Mouse (Mus musculus) urinary bladder, adult 18-20 months (tissue): ENCODE data around the gene Tgfbr1.

Experiments used
- DNase-seq, 2 experiments: peaks; one replicate each; pipeline ENCODE4 v3.0.0; 2022; ENCODE audit warnings: low spot score in 2 of 2, mixed read lengths in 2 of 2

Tgfbr1 gene

DNA sequence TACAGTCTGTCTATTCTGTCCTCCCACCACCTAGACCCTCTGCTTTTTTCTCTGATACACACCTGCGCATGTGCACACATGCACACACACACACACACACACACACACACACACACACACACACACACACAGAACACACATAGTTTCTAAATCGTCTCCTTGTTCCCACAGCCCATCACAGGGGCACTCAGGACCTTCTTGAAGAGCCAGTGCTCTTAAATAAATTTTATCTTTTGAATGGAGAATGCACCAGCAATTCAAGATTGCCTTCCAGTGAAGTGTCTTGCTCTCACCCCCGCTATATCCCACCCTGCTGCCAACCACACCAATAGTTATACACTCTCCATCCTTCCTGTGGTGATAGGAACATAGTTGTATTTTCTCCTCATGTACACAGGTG is 69.9 kb downstream of the Tgfbr1 start:
- DNase-seq, result no peak

- no peak for DNase-seq
Observed at GRCm38 (mm10) chr4:47424376-47424775, 71.4 kb downstream of the Tgfbr1 start.

DNA sequence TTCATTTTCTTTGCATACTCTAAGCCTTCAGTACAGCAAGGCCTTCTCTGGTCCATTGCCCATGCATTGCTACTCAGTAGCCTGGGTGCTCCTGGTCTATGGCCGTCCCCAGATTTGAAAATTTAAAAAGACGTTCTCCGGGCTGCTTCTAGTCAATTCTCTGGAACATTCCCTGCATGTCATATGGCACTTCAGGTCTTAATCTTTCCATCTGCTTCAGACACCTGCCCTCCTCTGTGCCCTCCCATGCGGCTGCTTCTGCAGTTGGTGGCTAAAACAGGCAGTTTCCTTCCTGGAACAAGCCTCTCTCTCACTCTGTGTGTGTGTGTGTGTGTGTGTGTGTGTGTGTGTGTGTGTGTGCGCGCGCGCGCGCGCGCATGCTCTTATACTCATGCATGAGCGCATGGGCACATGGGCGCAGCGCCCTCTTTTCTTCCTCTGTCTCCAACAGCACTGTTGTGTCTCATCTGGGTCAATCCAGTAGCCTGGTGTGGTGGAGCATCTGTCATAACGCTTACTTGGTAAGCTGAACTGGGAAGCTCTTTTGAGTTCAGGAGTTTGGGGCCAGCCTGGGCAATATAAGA is 72.3 kb downstream of the Tgfbr1 start:
- no peak for DNase-seq

DNA sequence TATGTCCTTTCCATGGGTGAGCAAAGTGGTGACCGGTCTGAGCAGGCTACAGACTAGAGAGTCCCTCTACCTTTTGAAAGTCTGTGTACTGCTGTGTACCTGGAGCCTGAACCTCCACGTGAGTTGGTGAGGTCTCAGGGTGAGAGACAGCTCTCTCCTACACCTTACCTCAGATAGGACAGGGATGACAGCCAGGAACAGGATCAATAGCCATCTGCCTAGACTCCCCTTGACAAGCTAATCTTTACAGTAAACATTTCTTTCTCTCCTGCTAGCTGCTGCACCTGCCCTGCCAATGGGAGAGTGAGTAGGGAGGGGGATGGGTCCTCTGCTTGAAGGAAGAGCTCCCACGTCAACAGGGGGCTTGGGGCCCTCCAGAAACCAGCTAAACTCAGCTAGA is 74.6 kb downstream of the Tgfbr1 start:
- no peak for DNase-seq

- DNase-seq, result no peak
Observed at GRCm38 (mm10) chr4:47430557-47430956, 77.5 kb downstream of the Tgfbr1 start.

GRCm38 (mm10) chr4:47431081-47431480 is 78.1 kb downstream of the Tgfbr1 start:
- no peak for DNase-seq

DNA sequence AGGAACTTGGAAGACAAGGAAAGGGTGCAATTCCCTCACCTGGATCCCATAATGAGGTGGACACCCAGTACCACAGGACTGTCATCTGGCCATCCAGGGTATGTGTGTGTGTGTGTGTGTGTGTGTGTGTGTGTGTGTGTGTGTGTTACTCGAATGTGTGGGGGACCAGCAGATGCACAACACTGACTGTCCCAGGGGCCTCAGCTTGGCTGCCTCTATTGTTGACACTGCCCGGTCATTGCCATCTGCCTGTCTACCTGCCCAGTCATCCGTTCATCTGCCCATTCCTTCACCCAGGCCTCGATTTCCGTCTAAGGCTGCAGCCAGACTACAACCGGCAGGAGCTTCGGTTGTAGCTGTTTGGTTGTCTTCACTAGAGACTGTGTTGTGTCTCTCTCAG is 79.7 kb downstream of the Tgfbr1 start:
- no peak for DNase-seq

DNA sequence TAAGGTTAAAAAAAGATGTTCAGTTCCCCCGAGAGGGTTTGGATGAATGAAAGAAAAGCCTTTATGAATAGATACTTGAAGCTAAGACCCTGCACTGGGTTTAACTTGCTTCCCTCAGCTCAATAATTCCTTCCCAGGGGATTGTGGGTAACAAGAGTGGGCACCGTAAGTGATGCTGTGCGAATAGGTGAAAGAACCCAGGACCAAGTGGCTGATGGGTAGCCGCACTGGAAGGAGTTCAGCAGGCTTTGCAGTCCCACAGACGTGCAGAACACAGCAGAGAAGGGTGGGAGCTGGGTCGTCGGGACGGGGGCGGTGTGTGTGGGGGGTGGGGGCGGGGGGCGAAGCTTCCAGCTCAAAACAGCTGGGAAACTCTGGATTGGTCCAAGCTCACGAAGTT is 82.1 kb downstream of the Tgfbr1 start:
- DNase-seq, result no peak

DNA sequence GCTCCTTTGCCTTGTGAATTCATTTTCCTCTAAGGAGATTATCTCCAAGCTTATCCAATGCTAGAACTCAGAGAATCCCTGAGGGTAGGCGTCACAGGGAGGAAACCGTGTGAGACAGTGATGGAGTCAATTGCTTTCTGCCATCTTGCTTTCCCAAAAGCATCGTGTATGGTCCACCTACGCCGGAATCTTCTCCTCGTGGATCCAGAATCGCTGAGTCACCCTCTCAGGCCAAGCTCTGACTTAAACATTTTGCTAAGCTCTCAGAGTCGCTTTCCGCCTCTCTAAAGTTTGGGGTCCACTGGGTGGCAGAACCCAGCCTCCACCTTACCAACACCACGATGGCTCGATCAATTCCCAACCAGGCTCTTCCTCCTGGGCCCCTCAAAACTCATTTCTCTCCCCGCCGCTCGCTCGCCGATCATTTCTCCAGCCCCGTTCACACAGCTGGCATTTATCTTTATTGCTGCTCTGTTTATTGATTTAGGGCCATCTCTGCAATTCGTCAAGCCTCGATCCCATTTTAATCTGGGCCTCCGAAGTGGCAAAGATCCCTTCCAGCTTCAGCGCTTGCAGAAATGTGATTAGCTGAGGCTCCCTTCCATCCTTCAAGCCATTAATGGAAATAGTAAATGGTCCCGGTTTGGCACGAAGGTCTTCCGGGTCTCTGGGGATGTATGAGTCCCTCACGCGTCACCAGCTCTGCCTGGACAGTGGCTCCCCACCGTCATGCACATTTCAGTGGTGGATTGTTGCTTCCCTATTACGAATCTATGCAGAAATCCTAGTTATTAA is 82.7 kb downstream of the Tgfbr1 start:
- DNase-seq, result no peak

- DNase-seq, result peak; percentile 47 to 68
Observed at GRCm38 (mm10) chr4:47437365-47438340, 84.6 kb downstream of the Tgfbr1 start.

DNA sequence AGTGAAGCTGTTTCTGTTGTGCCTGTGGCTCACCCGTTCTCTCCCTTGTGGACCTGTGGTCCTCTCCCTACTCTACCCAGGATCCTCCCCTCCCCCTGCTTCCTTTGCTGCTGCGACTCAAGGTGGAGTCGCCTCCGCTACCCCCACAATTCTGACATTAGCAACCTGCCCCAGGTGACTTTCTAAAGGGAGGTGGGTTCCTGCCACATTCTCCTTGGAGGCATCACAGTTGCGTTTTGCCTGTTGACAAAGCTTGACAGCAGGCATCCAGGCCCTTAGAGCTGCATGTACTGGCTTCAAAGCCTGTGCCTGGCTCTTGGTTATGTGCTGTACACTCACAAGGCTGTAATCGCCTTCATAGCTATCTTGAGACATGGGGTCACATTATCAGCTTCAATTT is 85.9 kb downstream of the Tgfbr1 start:
- DNase-seq, result no peak

- no peak for DNase-seq
Observed at GRCm38 (mm10) chr4:47440951-47441350, 87.9 kb downstream of the Tgfbr1 start.

DNA sequence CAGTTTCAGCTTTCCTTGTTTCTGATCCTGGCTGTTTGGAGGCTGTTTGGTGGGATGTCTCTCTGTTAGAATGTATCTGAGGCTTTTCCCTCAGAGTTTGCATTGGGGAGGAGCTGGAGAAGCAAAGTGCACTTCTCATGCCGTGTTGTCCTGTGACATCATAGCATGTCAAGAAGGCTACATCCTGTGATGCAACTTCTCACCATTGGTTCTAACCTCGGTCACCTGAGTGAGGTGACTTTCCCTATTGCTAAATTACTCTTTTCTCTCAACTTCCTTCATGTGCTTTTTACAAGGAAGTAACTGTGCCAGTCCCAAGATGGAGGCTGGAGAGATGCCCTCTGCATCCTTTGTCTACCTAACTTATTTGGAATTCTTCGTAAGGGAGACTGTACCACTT is 95.5 kb downstream of the Tgfbr1 start:
- no peak for DNase-seq

DNA sequence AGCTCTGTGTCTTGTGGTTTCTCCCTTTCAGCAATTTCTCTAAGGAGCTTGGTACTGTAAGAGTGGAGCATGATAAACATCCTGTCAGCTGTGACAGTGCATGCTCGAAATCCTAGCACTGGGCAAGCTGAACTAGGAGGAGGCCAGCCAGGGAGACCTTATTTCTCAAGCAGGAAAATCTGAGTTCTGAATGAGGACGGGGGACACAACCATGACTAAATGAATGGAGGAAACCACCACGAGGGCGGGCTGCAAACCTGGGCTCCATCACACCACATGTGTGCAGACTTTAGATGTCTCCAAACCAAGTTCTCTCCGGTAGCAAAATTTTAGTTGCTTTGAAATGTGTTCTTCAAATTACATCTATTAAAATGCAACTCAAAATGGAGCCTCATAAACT is 96.1 kb downstream of the Tgfbr1 start:
- DNase-seq, result no peak

DNA sequence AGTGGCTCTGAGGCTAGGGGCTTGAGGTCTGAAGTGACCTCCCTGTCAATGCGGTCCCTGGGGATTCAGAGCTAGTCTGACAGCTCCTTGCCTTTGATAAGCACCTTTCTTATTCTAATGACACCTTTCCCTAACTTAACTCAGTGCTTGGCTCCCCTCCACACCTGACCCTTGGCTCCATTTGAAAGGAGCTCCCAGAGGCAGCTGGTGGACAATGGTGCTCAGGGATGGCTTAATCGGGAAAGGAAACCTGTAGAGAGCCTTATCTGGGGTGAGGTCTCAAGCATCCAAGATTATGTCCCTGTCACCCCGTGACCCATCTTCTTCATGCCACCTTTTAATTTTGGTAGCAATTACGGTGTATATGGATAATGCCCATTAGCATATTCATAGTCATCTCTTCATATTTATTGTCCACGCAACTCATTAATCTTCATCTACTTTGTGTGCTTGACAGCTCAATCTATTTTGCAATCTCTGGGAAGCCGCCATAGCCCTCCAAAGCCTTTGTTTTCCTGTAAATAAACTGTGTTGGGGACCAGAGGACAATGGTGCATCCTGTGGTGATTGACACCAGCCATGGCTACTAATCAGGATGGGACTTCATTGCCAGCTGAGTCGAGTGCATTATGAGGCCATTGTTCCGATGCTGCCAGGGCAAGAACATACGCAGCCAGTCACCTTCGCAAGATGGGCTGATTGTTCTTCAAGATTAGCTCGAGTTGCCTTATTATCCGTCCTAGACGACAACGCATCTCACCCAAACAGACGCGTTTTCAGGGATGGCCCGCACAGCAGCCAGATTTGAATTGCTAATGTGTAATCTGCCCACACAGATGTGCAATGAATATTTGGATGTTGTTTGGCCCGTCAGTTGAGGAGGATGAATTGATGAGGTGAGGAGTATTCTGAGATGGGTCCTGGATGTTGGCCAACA is 96.8 kb downstream of the Tgfbr1 start:
- no peak for DNase-seq
